Mouse (Mus musculus) neural tube, embryonic 14.5 days (tissue): ENCODE measurements at regions not wholly inside any gene's neighbourhood (a gene's known extent, or its start where the extent isn't known, plus 50 kb on each side); places are given as distances from the start of the nearest gene placed in this dataset.
A peak's percentile ranks its signal among the peaks of the same experiment; 100 is the strongest.

ENCODE experiments used
- ATAC-seq: fragments of 200-750 bp; cut with Nextera tagmentation; 2 replicates; pipeline ENCODE4 v1.8.0; 2017; ENCODE audit warnings: low read depth, mild to moderate bottlenecking, moderate TSS enrichment, moderate library complexity
- H3K27ac ChIP-seq: fragments of 300-500 bp; sonication (generic); 2 replicates; pipeline ENCODE4 v1.5.1; 2014; ENCODE audit warnings: low read depth, mild to moderate bottlenecking, control low read depth, low read length, moderate library complexity, mixed read lengths
- H3K27me3 ChIP-seq: fragments of 300-500 bp; sonication (generic); 2 replicates; pipeline ENCODE4 v1.6.1; 2014; ENCODE audit warnings: low read length; ENCODE audit not compliant: control insufficient read depth, insufficient read depth
- H3K36me3 ChIP-seq: fragments of 300-500 bp; sonication (generic); 2 replicates; pipeline ENCODE4 v1.6.1; 2014; ENCODE audit warnings: low read length, mixed read lengths; ENCODE audit not compliant: control insufficient read depth, insufficient read depth
- H3K4me1 ChIP-seq: fragments of 300-500 bp; sonication (generic); 2 replicates; pipeline ENCODE4 v1.6.1; 2014; ENCODE audit warnings: low read length; ENCODE audit not compliant: control insufficient read depth, insufficient read depth
- H3K4me2 ChIP-seq: fragments of 300-500 bp; sonication (generic); 2 replicates; pipeline ENCODE4 v1.6.1; 2014; ENCODE audit warnings: mild to moderate bottlenecking, low read depth, low read length, control low read depth
- H3K4me3 ChIP-seq: fragments of 300-500 bp; sonication (generic); 2 replicates; pipeline ENCODE4 v1.5.1; 2014; ENCODE audit warnings: low read depth, low read length, control low read depth, mixed read lengths
- H3K9ac ChIP-seq: fragments of 300-500 bp; sonication (generic); replicated peaks from 2 replicates; pipeline ENCODE4 v1.6.1; 2014; ENCODE audit warnings: low read depth, mild to moderate bottlenecking, control low read depth, low read length, mixed read lengths
- H3K9me3 ChIP-seq: fragments of 300-500 bp; sonication (generic); 2 replicates; pipeline ENCODE4 v1.6.1; 2016; ENCODE audit warnings: low read length; ENCODE audit not compliant: control insufficient read depth
- WGBS: fragments of 180-500 bp; shearing (Covaris S2); extraction: QIAGEN DNeasy Blood & Tissue Kit; methylation state at CpG from one replicate; pipeline ENCODE4 v1.1.7; 2014; 5-methylcytosine and 5-hydroxymethylcytosine counted together

DNA sequence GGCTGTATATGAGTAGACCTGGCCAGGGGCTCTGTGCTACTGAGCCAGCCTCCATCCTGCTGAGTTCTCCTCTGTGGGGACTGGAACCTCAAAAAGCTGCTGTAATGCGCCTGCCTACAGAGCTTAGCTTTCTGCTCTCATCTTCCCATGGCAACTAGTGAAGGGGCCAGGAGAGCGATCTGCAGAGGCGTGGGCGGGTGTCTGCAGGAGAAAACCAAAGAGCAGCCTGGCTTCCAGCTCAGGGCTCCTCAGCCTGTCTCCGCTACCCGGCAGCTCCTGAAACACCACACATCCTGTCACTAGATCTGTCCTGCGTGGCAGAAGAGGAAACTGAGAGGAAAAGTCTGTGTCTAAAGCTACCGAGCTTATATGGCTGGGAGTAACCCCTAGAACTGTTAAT is 384.9 kb upstream of the Myt1l start:
- Histone ChIP-seq H3K4me1 (peaks cover 14% of the 10 kb centered on the region), H3K9ac (no peak overlapping the region), H3K27me3 (no peaks in the 10 kb centered on the region), H3K9me3 (no peaks in the 10 kb centered on the region), H3K36me3 (no peaks in the 10 kb centered on the region), H3K27ac (no peak overlapping the region), H3K4me3 (no peak overlapping the region), H3K4me2 (no peak overlapping the region)
- 76% methylated on average over 8 of the region's 8 CpGs for WGBS
- no peak for ATAC-seq

DNA sequence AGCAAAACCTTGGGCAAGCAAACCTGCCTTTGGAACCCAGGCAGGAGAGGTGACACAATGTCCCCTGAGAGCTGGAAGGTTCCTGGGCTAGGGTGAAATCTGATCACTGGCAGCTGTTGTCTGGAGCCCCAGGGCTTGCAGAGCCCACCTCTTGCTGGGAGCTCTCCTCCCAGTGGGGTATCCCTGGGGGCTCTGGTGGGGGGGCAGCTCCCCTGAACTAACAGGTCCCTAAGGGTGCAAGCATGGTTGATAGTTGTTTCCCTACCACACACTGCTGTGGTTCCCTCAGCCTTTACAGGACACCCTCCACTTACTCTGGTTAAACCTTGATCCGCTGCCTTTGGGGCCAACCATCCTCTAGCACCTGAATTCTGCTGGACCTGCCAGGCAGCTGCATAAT is 367.3 kb upstream of the Myt1l start:
- no peaks in the 10 kb centered on the region for H3K36me3 ChIP-seq
- H3K27ac ChIP-seq: no peak overlapping the region
- H3K4me2 ChIP-seq: no peak overlapping the region
- no peak overlapping the region for H3K4me3 ChIP-seq
- H3K9me3 ChIP-seq: no peaks in the 10 kb centered on the region
- no peaks in the 10 kb centered on the region for H3K27me3 ChIP-seq
- H3K9ac ChIP-seq: no peak overlapping the region
- no peaks in the 10 kb centered on the region for H3K4me1 ChIP-seq
- ATAC-seq: no peak
- WGBS: 84% methylated on average over 1 of the region's 1 CpGs

DNA sequence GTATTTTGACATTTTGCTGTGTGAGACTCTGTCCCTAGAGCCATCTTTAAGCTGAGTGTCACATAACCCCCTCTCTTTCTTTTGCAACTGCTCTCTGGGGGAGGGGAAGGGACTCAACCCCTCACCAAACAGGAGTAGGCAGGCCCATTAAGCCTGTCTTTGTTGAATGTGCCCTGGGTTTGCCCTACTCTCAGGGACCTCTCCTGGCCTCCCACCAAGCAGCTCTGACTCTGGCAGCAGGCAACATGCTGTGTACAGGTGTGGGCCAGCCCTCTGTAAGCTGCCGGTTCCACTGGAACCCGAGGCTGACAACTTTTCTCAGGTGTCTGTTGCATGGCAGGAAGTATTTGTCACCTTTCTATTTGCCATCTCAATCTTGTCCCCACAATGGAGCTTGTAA is 366.6 kb upstream of the Myt1l start:
- Histone ChIP-seq H3K9ac (no peak overlapping the region), H3K36me3 (no peaks in the 10 kb centered on the region), H3K27me3 (no peaks in the 10 kb centered on the region), H3K27ac (no peak overlapping the region), H3K4me3 (no peak overlapping the region), H3K4me2 (no peak overlapping the region), H3K9me3 (no peaks in the 10 kb centered on the region), H3K4me1 (no peaks in the 10 kb centered on the region)
- ATAC-seq: no peak
- 28% methylated on average over 2 of the region's 2 CpGs for WGBS

DNA sequence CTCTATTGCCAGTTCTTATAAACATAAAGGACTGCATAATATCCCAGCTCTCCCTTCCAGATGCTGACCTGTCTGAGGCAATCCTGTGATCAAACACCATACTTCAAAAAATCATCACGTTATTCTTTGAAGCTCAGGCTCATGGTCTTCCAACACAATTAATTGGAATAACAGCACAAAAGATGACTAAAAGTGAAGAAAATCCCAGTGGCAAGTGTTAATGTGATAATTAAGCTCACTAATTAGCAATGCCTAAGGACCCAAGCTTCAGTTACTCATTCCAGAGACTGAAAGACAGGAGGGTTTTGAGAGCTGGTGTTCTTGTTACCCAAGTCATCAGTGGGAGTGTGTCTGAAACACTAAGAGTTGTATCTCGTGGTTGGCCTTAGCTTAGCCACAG is 363.5 kb upstream of the Myt1l start:
- no peaks in the 10 kb centered on the region for H3K4me1 ChIP-seq
- WGBS: 86% methylated on average over 2 of the region's 2 CpGs
- H3K4me3 ChIP-seq: no peak overlapping the region
- no peak for ATAC-seq
- no peak overlapping the region for H3K9ac ChIP-seq
- H3K4me2 ChIP-seq: no peak overlapping the region
- H3K9me3 ChIP-seq: no peaks in the 10 kb centered on the region
- H3K27me3 ChIP-seq: no peaks in the 10 kb centered on the region
- no peak overlapping the region for H3K27ac ChIP-seq
- H3K36me3 ChIP-seq: no peaks in the 10 kb centered on the region

DNA sequence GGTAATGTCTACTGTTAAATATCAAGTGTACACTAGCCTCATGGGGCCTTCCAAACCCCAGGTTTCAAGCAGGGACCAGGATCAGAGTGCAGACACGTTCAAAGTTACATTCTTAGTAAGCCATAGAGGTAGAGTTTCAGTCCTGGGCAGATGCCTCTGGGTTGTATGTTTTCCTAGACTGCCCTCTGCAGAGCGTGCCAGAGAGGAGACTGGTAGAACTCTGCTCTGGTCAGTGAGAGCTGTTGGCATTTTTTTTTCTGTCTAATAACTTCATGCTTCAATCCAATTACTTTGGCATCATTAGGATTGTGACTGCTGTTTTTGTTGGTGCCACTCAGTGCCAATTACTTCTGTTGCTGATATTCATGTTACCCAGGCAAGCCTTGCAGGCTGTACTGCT is 361.9 kb upstream of the Myt1l start:
- H3K4me1 ChIP-seq: no peaks in the 10 kb centered on the region
- no peak for ATAC-seq
- no peaks in the 10 kb centered on the region for H3K36me3 ChIP-seq
- H3K27me3 ChIP-seq: no peaks in the 10 kb centered on the region
- no peak overlapping the region for H3K9ac ChIP-seq
- H3K27ac ChIP-seq: no peak overlapping the region
- no peaks in the 10 kb centered on the region for H3K9me3 ChIP-seq
- 58% methylated on average over 2 of the region's 2 CpGs for WGBS
- H3K4me2 ChIP-seq: no peak overlapping the region
- no peak overlapping the region for H3K4me3 ChIP-seq

DNA sequence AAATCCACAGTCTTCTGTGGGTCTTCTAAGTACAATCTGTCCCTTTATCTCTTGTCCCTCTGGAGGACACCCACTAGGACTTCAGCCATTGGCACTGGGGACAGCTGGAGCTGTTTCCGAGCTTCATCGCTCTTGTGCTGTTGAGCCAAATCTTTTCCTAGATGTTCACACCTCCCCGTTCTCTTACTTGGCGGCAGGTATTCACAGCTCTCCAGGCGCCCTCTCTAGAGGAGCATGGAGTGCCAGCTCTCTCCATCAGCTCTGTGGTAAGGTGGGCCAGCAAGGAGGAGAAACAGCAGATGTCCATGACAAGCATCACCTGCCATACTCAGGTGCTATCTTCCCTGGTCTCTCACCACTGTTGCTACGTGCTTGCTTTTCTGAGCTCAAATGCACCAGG is 360.3 kb upstream of the Myt1l start:
- Histone ChIP-seq H3K27me3 (no peaks in the 10 kb centered on the region), H3K4me1 (no peaks in the 10 kb centered on the region), H3K4me3 (no peak overlapping the region), H3K4me2 (no peak overlapping the region), H3K27ac (no peak overlapping the region), H3K36me3 (no peaks in the 10 kb centered on the region), H3K9me3 (no peaks in the 10 kb centered on the region), H3K9ac (no peak overlapping the region)
- WGBS: 92% methylated on average over 6 of the region's 6 CpGs
- no peak for ATAC-seq

DNA sequence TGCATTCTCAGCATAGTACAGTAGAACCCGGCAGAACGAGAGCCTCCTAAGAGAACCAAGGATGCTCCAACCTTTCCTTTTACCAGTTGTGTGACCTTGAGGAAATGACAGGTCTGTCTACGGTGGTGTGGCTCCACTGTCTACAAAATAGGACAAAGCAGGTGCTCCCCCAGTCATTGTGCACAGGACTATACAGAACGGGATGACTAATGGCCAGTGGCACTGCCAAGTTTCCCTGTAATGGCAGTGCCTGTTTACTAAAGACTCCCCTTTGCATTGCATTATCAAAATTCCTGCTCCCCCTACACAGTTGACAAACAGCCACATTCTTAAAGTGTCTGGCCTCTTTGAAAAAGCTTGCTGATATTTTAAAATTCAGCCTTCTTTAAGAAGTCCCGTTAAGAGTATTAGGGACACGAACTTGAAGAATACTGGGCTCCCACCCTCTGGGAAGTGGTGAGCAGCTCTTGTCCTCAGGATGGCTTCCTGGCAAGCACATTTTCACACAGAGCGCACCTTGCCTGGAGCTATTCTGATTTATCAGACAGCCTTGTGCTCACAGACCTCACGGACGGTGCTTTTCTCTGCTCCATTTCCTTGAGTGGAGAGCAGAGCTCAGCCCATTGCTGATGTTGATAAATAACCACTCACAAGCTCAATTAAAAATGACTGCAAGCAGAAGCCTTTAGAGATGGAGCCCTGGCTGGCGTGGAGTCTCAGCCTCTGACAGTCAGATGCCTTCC is 352.3 kb upstream of the Myt1l start:
- no peaks in the 10 kb centered on the region for H3K36me3 ChIP-seq
- no peak overlapping the region for H3K9ac ChIP-seq
- H3K27ac ChIP-seq: 0 out of 2 replicates have a peak overlapping the region, but pooled peaks have one; percentile 50
- peaks cover 14% of the 10 kb centered on the region; the same call in 1 of the 2 replicates for H3K4me1 ChIP-seq
- no peaks in the 10 kb centered on the region for H3K27me3 ChIP-seq
- no peak overlapping the region for H3K4me2 ChIP-seq
- no peak for ATAC-seq
- WGBS: 55% methylated on average over 10 of the region's 10 CpGs
- H3K9me3 ChIP-seq: no peaks in the 10 kb centered on the region
- H3K4me3 ChIP-seq: no peak overlapping the region

DNA sequence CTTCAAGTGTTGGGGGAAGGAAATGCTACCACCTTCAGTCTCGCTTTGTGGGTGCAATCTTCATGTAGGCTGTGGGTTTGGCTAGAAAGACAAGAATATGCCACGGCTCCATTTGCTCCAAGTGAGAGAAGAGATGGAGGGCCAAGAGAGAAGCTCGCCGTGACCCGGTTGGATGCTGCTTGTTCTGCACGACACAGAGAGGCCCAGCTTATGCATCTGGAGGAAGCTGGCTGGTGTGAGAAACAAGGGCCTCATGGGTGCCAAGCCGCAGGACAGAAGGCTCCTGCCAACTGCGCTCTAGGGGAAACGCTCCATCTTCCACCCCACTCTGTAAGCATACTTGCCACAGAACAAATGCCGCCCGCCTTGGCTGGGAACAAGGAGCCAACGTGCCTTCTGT is 351.0 kb upstream of the Myt1l start:
- H3K9me3 ChIP-seq: no peaks in the 10 kb centered on the region
- ATAC-seq: no peak
- H3K4me3 ChIP-seq: no peak overlapping the region
- no peaks in the 10 kb centered on the region for H3K36me3 ChIP-seq
- no peak overlapping the region for H3K9ac ChIP-seq
- H3K4me1 ChIP-seq: peaks cover 14% of the 10 kb centered on the region; the same call in 1 of the 2 replicates
- H3K27ac ChIP-seq: no peak overlapping the region
- H3K27me3 ChIP-seq: no peaks in the 10 kb centered on the region
- WGBS: 90% methylated on average over 12 of the region's 12 CpGs
- H3K4me2 ChIP-seq: no peak overlapping the region

DNA sequence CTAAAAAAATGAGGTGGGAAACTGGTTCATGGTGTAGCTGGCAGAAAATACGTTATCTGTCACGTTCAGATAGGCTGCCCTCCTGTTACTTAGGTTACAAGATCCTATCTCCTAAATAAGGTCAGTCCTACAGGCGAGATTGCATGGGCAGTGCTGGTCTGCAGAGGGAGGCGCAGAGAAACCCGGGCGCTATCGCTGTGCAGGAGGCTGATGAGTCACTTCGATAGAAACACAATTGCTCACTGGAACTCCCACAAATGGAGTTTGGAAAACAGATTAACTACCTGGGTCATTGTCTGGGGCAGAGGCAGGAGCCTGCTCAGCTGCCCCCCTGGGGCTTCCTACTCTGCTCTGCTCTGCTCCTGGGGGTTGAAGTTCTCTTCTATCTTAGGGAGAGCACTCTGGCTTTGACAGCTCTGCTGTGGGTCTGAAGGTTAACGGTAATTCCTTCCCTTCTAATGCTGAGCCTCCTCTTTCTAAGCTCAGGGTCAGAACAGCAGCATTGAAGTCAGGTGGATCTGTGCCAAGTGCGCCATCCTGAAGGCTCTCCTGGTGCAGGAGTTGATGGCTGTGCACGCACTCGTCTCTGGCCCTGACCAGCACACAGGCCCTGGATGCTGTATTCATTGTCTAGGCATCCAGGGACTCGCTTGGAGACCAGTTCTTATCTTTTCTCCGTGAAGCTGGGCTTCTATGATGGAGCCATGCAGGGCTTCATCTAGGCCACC is 349.9 kb upstream of the Myt1l start:
- 68% methylated on average over 14 of the region's 14 CpGs for WGBS
- peaks cover 14% of the 10 kb centered on the region; the same call in 1 of the 2 replicates for H3K4me1 ChIP-seq

More for the DNA sequence above, 349.9 kb upstream of the Myt1l start:
- Histone ChIP-seq H3K27ac (no peak overlapping the region), H3K9ac (no peak overlapping the region), H3K36me3 (no peaks in the 10 kb centered on the region), H3K4me2 (no peak overlapping the region), H3K27me3 (no peaks in the 10 kb centered on the region), H3K4me3 (no peak overlapping the region), H3K9me3 (no peaks in the 10 kb centered on the region)
- no peak for ATAC-seq
